Mouse (Mus musculus): ENCODE data around the gene Hcfc2.

- TF ChIP-seq CTCF (IDR thresholded peaks at IDR 0.05; ENCODE audit: low read depth, low read length) (no peak), POLR2A (IDR thresholded peaks at IDR 0.05; ENCODE audit: borderline replicate concordance, low read depth, low read length) (no peak)
Measured at GRCm38 (mm10) chr10:82756466-82756865, 60.5 kb downstream of the Hcfc2 start.
